Mouse (Mus musculus) lung, adult 2 months (tissue): ENCODE measurements around the gene Mum1.

ENCODE experiments used
- CTCF ChIP-seq: fragments of 200-500 bp; IDR thresholded peaks from 2 replicates; pipeline ENCODE4 v1.5.1; 2011; ENCODE audit warnings: mild to moderate bottlenecking, low read length, control low read depth; ENCODE audit not compliant: insufficient read depth
- POLR2A ChIP-seq: fragments of 200-500 bp; IDR thresholded peaks from 2 replicates; pipeline ENCODE4 v1.6.1; 2011; ENCODE audit warnings: low read depth, mild to moderate bottlenecking, control low read depth, low read length, borderline replicate concordance; ENCODE audit errors: extremely low read depth

- no peak for TF ChIP-seq CTCF
- no peak for TF ChIP-seq POLR2A
Observed at GRCm38 (mm10) chr10:80204055-80204454, 22.2 kb upstream of the Mum1 start.
